Mouse (Mus musculus): ENCODE results near the gene Ube4b. TPM values are rescaled to one million over a fixed set of nuclear protein-coding genes. Genes with fewer than 3 reads are reported as not detected.
"Not testable (repeated sequence)": the region's sequence is repeated elsewhere in the genome, so short reads cannot be mapped to it uniquely, and the experiment has no call there.

The Ube4b gene
- polyA plus RNA-seq, 1 experiment from 2014 or later = 53.3 TPM

DNA sequence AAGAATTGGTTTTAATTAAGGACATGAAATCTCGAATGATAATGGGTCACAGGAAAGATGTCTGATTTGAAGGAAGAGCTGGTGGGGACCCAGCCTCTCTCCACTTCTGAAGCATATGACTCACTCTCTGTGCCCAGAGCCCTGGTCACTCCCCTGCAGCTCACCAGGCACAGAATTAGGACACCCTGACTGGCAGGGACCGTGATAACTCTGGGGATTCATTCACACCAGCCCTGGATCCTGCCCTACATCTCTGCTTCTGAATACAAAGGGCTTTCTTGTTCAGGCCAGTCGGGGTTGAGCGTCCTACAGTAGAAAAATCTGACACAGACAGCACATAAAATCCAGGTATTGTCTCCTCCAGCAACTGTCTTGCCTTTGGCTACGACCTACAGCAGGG, 32.0 kb upstream of the Ube4b start:
- no peak for DNase-seq (ENCODE audit: low spot score)
- Histone ChIP-seq H3K36me3 (ENCODE audit: control insufficient read depth, insufficient read depth, low read length) (no peaks in the 10 kb centered on the region), H3K9me3 (ENCODE audit: control insufficient read depth, low read length) (no peaks in the 10 kb centered on the region)

DNA sequence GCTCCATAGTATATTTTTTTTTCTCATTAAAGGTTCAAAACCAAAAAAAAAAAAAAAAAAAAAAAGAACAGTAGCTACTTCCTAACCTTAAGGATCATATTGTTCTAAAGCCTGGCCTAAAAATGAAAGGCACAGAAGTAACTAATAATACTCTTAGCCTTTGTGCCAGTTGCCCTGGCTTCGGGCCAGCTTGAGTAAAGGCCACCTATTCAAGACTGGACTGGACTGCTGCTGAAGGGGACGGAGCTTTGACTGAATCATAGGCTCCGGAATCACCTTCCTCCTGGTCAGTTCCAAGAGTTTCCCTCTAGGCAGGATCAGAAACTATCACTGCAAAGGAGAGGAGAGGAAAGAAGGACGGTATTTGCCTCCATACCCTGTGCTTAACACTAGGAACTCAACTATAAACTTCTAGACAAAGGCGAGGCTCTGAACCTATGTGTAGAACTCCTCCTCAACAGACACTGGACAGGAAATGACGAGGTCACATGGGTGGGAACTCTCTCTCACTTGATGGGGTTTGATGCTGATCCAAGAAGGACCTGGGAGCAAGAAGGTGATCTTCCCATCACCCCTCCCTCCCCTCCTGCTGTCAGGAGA, 31.4 kb upstream of the Ube4b start:
- H3K9me3 ChIP-seq (ENCODE audit: control insufficient read depth, low read length) = no peaks in the 10 kb centered on the region
- no peak overlapping the region for H3K27ac ChIP-seq (ENCODE audit: low read depth, low read length)
- H3K36me3 ChIP-seq (ENCODE audit: control insufficient read depth, insufficient read depth, low read length) = no peaks in the 10 kb centered on the region
- no peak overlapping the region for H3K4me3 ChIP-seq (ENCODE audit: low read depth, low read length)
- no peak for DNase-seq (ENCODE audit: low spot score)
- ATAC-seq (ENCODE audit: low FRiP score) = no peak
- H3K4me1 ChIP-seq (replicated peaks; ENCODE audit: control insufficient read depth, insufficient read depth, low read length) = no peaks in the 10 kb centered on the region; the same call in 1 of the 2 replicates
- 82% methylated on average over 6 of the region's 6 CpGs for whole genome bisulfite sequencing
- no peak overlapping the region for H3K4me2 ChIP-seq (replicated peaks; ENCODE audit: low read depth, low read length)
- no peaks in the 10 kb centered on the region for H3K27me3 ChIP-seq (ENCODE audit: control insufficient read depth, insufficient read depth, low read length)
- H3K9ac ChIP-seq (ENCODE audit: low read depth, low read length) = no peak overlapping the region

More for the DNA sequence above, 32.0 kb upstream of the Ube4b start:
- H3K27me3 ChIP-seq (ENCODE audit: control insufficient read depth, insufficient read depth, low read length) = no peaks in the 10 kb centered on the region
- no peak overlapping the region for H3K27ac ChIP-seq (ENCODE audit: low read depth, low read length)
- no peaks in the 10 kb centered on the region; the same call in 1 of the 2 replicates for H3K4me1 ChIP-seq (replicated peaks; ENCODE audit: control insufficient read depth, insufficient read depth, low read length)
- H3K4me2 ChIP-seq (replicated peaks; ENCODE audit: low read depth, low read length) = no peak overlapping the region
- no peak overlapping the region for H3K4me3 ChIP-seq (ENCODE audit: low read depth, low read length)
- 57% methylated on average over 5 of the region's 5 CpGs for WGBS
- H3K9ac ChIP-seq (ENCODE audit: low read depth, low read length) = no peak overlapping the region
- no peak for ATAC-seq (ENCODE audit: low FRiP score)

DNA sequence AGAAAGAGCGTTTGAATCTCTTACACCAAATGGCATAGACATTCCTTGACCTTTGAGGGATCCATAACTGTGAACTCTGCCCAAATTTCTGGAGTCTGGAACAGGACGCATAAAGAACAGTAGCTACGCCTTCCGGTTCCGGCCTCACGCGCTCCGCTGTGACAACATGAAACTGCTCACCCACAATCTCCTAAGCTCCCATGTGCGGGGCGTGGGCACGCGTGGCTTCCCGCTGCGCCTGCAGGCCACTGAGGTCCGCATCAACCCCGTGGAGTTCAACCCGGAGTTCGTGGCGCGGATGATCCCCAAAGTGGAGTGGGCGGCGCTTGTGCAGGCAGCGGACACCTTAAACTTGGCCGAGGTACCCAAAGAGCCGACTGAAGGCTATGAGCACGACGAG, 30.6 kb upstream of the Ube4b start:
- not testable (repeated sequence) for H3K27me3 ChIP-seq (ENCODE audit: control insufficient read depth, insufficient read depth, low read length); H3K9ac ChIP-seq (ENCODE audit: low read depth, low read length); H3K36me3 ChIP-seq (ENCODE audit: control insufficient read depth, insufficient read depth, low read length); DNase-seq (ENCODE audit: low spot score); H3K9me3 ChIP-seq (ENCODE audit: control insufficient read depth, low read length); H3K4me1 ChIP-seq (replicated peaks; ENCODE audit: control insufficient read depth, insufficient read depth, low read length); H3K4me3 ChIP-seq (ENCODE audit: low read depth, low read length); ATAC-seq (ENCODE audit: low FRiP score); H3K4me2 ChIP-seq (replicated peaks; ENCODE audit: low read depth, low read length); H3K27ac ChIP-seq (ENCODE audit: low read depth, low read length)
- WGBS = 89% methylated on average over 25 of the region's 27 CpGs

DNA sequence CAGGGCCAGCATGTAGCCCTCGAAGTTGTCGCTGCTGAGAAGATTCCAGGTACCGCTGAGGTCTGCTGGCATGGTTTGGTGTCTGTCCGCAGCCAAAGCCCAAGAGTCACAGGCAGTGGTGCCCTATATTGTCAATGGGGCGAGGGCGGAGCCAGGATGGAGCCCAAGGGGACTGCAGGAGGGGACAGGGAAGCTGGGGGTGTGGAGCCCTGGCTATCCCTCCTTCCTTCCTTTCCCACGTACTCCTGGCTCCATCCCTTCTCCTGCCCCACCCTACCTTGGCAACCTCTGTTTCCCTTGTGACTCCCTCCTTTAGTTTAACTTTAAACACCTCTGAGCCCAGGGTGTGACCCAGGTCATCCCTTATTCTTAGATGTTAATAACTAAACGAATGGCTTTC, 28.3 kb upstream of the Ube4b start, which contains the start of gene Rbp7:
Rbp7 (minus strand) TSS at position 100 of the 400 bp plus-strand sequence.
- Histone ChIP-seq H3K4me1 (replicated peaks; ENCODE audit: control insufficient read depth, insufficient read depth, low read length) (no peaks in the 10 kb centered on the region), H3K36me3 (ENCODE audit: control insufficient read depth, insufficient read depth, low read length) (no peaks in the 10 kb centered on the region), H3K4me3 (ENCODE audit: low read depth, low read length) (no peak within 1 kb of the TSS), H3K9ac (ENCODE audit: low read depth, low read length) (no peak within 1 kb of the TSS), H3K4me2 (replicated peaks; ENCODE audit: low read depth, low read length) (no peak within 1 kb of the TSS), H3K9me3 (ENCODE audit: control insufficient read depth, low read length) (no peaks in the 10 kb centered on the region), H3K27ac (ENCODE audit: low read depth, low read length) (no peak within 1 kb of the TSS), H3K27me3 (ENCODE audit: control insufficient read depth, insufficient read depth, low read length) (no peaks in the 10 kb centered on the region)
- no peak for DNase-seq (ENCODE audit: low spot score)
- 47% methylated on average over 8 of the region's 8 CpGs for WGBS
- no peak for ATAC-seq (ENCODE audit: low FRiP score)

DNA sequence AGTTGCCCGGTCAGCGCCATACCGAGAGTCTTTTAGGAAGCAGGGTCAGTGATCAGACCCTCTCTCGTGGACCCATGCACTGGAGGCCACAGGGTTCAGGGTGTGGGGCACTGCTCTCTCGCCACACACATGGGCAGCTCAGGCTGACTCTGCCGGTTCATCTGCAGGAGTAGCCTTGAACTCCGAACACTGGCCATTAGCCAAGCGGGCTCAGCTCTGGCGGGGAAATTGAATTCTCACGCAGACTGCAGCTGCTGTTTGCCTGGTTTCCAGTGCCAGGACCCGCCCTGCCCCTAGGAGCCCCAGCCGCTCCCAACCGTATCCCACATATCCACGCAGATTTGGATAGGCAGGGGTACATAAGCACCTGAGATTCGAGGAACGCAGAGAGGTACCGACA, 27.7 kb upstream of the Ube4b start:
- no peak overlapping the region for H3K9ac ChIP-seq (ENCODE audit: low read depth, low read length)
- no peak for DNase-seq (ENCODE audit: low spot score)
- no peaks in the 10 kb centered on the region for H3K4me1 ChIP-seq (replicated peaks; ENCODE audit: control insufficient read depth, insufficient read depth, low read length)
- H3K27ac ChIP-seq (ENCODE audit: low read depth, low read length) = no peak overlapping the region
- no peak overlapping the region for H3K4me3 ChIP-seq (ENCODE audit: low read depth, low read length)
- WGBS = 87% methylated on average over 17 of the region's 17 CpGs
- no peaks in the 10 kb centered on the region for H3K36me3 ChIP-seq (ENCODE audit: control insufficient read depth, insufficient read depth, low read length)
- ATAC-seq (ENCODE audit: low FRiP score) = no peak
- no peaks in the 10 kb centered on the region for H3K9me3 ChIP-seq (ENCODE audit: control insufficient read depth, low read length)
- no peak overlapping the region for H3K4me2 ChIP-seq (replicated peaks; ENCODE audit: low read depth, low read length)
- no peaks in the 10 kb centered on the region for H3K27me3 ChIP-seq (ENCODE audit: control insufficient read depth, insufficient read depth, low read length)

DNA sequence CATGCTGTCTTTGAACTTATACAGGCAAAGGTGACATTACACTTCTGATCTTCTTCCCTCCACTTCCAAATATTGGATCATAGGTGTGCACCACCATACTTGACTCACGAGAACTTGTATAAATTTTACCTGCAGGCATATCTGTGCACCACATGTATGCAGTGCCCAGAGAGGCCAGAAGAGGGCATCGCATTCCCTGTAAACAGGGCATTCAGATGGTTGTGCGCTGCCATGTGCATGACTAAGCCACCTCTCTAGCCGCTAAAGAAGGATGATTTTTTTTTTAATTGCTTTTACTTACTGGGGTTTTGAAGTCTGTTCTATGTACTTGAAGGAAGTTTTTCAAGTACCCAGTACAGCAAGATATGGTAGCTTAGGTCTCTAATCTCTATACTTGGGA, 27.1 kb upstream of the Ube4b start:
- H3K9me3 ChIP-seq (ENCODE audit: control insufficient read depth, low read length) = no peaks in the 10 kb centered on the region
- no peak overlapping the region for H3K27ac ChIP-seq (ENCODE audit: low read depth, low read length)
- H3K27me3 ChIP-seq (ENCODE audit: control insufficient read depth, insufficient read depth, low read length) = no peaks in the 10 kb centered on the region
- WGBS = 82% methylated on average over 4 of the region's 4 CpGs
- no peaks in the 10 kb centered on the region for H3K36me3 ChIP-seq (ENCODE audit: control insufficient read depth, insufficient read depth, low read length)
- no peak overlapping the region for H3K4me3 ChIP-seq (ENCODE audit: low read depth, low read length)
- DNase-seq (ENCODE audit: low spot score) = peak; percentile 45
- no peak overlapping the region for H3K4me2 ChIP-seq (replicated peaks; ENCODE audit: low read depth, low read length)
- H3K4me1 ChIP-seq (replicated peaks; ENCODE audit: control insufficient read depth, insufficient read depth, low read length) = no peaks in the 10 kb centered on the region
- H3K9ac ChIP-seq (ENCODE audit: low read depth, low read length) = no peak overlapping the region
- no peak for ATAC-seq (ENCODE audit: low FRiP score)

DNA sequence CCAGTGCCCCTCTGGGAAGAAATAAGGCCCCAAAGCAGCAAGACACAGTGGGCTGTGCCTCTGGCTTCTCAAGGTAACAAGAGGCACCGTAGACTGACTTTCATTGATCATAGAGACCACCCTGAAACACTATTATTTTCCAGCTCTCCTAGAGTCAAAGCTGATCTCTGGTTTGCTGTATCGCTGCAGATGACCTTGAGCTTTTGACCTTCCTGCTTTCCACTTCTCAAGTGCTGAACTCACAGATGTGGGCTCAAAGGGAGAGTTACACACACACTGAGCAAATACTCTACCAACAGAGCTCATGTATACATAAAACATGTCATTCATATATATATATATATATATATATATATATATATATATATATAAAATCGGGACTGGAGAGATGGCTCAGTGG, 24.1 kb upstream of the Ube4b start:
- H3K9me3 ChIP-seq (ENCODE audit: control insufficient read depth, low read length) = no peaks in the 10 kb centered on the region
- no peaks in the 10 kb centered on the region for H3K36me3 ChIP-seq (ENCODE audit: control insufficient read depth, insufficient read depth, low read length)
- H3K4me2 ChIP-seq (replicated peaks; ENCODE audit: low read depth, low read length) = no peak overlapping the region
- DNase-seq (ENCODE audit: low spot score) (no peak), ATAC-seq (ENCODE audit: low FRiP score) (no peak)
- no peak overlapping the region for H3K9ac ChIP-seq (ENCODE audit: low read depth, low read length)
- no peak overlapping the region for H3K4me3 ChIP-seq (ENCODE audit: low read depth, low read length)
- no peaks in the 10 kb centered on the region for H3K27me3 ChIP-seq (ENCODE audit: control insufficient read depth, insufficient read depth, low read length)
- WGBS = 85% methylated on average over 3 of the region's 3 CpGs
- H3K4me1 ChIP-seq (replicated peaks; ENCODE audit: control insufficient read depth, insufficient read depth, low read length) = no peaks in the 10 kb centered on the region; the same call in 1 of the 2 replicates
- no peak overlapping the region for H3K27ac ChIP-seq (ENCODE audit: low read depth, low read length)

DNA sequence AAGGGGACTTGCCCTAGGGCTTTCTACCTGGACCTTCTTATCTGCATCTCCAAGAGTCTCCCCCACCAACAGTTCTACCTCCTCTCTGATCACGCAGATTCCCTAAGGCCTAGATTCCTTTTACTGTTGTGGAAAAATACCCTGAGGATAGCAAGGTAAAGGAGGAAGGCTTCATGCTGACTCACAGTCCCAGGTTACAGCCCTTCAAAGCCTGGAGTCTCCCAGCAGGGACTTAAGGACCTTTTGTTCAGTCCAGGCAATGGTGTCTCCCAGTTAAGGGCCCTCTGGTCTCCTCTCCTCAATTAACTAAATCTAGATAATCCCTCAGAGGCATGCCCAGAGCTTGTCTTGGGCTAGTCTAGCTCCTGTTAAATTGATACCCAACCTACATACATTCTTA, 19.8 kb upstream of the Ube4b start:
- no peak for ATAC-seq (ENCODE audit: low FRiP score)
- no peak for DNase-seq (ENCODE audit: low spot score)
- 45% methylated on average over 1 of the region's 1 CpGs for WGBS
- 0 out of 2 replicates have a peak overlapping the region, but pooled peaks have one; percentile 32 for H3K9ac ChIP-seq (ENCODE audit: low read depth, low read length)
- H3K4me3 ChIP-seq (ENCODE audit: low read depth, low read length) = no peak overlapping the region
- no peaks in the 10 kb centered on the region for H3K9me3 ChIP-seq (ENCODE audit: control insufficient read depth, low read length)
- no peaks in the 10 kb centered on the region for H3K27me3 ChIP-seq (ENCODE audit: control insufficient read depth, insufficient read depth, low read length)
- no peaks in the 10 kb centered on the region for H3K36me3 ChIP-seq (ENCODE audit: control insufficient read depth, insufficient read depth, low read length)
- H3K4me1 ChIP-seq (replicated peaks; ENCODE audit: control insufficient read depth, insufficient read depth, low read length) = no peaks in the 10 kb centered on the region; the same call in 1 of the 2 replicates
- no peak overlapping the region; the same call in 1 of the 2 replicates for H3K4me2 ChIP-seq (replicated peaks; ENCODE audit: low read depth, low read length)
- H3K27ac ChIP-seq (ENCODE audit: low read depth, low read length) = peak overlapping the region; percentile 92

DNA sequence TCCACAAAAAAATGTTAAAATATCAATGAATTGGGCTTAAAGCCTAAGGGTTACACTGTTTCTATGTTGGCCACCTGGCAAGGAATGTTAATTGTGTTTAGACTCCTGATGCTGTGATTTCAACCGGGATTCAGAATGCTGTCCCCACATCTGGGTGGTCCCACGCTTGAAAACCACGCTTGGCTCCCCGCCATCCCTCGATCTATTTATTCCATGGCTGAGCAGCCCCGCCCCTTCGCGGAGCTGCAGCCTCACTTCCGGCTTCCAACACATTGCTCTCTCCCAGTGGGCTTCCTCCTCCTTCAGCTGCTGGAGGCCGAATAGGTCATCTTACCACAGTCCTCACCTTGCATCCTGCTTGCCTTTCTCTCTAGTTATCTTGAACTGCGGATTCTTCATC, 19.3 kb upstream of the Ube4b start:
- peak; percentile 74 for ATAC-seq (ENCODE audit: low FRiP score)
- H3K4me3 ChIP-seq (ENCODE audit: low read depth, low read length) = peak overlapping the region; percentile 4; the same call in 1 of the 2 replicates
- 2% methylated on average over 11 of the region's 11 CpGs for WGBS

More for the DNA sequence above, 19.3 kb upstream of the Ube4b start:
- Histone ChIP-seq H3K36me3 (ENCODE audit: control insufficient read depth, insufficient read depth, low read length) (no peaks in the 10 kb centered on the region), H3K4me1 (replicated peaks; ENCODE audit: control insufficient read depth, insufficient read depth, low read length) (no peaks in the 10 kb centered on the region; the same call in 1 of the 2 replicates), H3K4me2 (replicated peaks; ENCODE audit: low read depth, low read length) (peak overlapping the region; percentile 52), H3K9me3 (ENCODE audit: control insufficient read depth, low read length) (no peaks in the 10 kb centered on the region), H3K27me3 (ENCODE audit: control insufficient read depth, insufficient read depth, low read length) (no peaks in the 10 kb centered on the region), H3K9ac (ENCODE audit: low read depth, low read length) (peak overlapping the region; percentile 32; the same call in 1 of the 2 replicates), H3K27ac (ENCODE audit: low read depth, low read length) (peak overlapping the region; percentile 92)
- DNase-seq (ENCODE audit: low spot score) = peak; percentile 86

All from hindbrain, embryonic 11.5 days (tissue).